Mouse (Mus musculus) liver, embryonic 16.5 days (tissue): ENCODE results near the gene Frat2. TPM values are rescaled to one million over a fixed set of nuclear protein-coding genes. Genes with fewer than 3 reads are reported as not detected.
A peak's percentile ranks its signal among the peaks of the same experiment; 100 is the strongest.

Source experiments
- ATAC-seq: fragments of 200-750 bp; cut with Nextera tagmentation; 2 replicates; pipeline ENCODE4 v1.8.0; 2017; ENCODE audit warnings: low read depth, mild to moderate bottlenecking, moderate number of reproducible peaks, moderate library complexity
- H3K27ac ChIP-seq: fragments of 300-500 bp; sonication (generic); 2 replicates; pipeline ENCODE4 v1.5.1; 2014; ENCODE audit warnings: mild to moderate bottlenecking, low read length
- H3K27me3 ChIP-seq: fragments of 300-500 bp; sonication (generic); 2 replicates; pipeline ENCODE4 v1.6.1; 2014; ENCODE audit warnings: low read depth, low read length, mixed read lengths; ENCODE audit not compliant: control insufficient read depth, insufficient read depth
- H3K36me3 ChIP-seq: fragments of 300-500 bp; sonication (generic); 2 replicates; pipeline ENCODE4 v1.6.1; 2014; ENCODE audit warnings: mild to moderate bottlenecking; ENCODE audit not compliant: control insufficient read depth, insufficient read depth
- H3K4me1 ChIP-seq: fragments of 300-500 bp; sonication (generic); 2 replicates; pipeline ENCODE4 v1.6.1; 2014; ENCODE audit warnings: low read depth, low read length, mixed read lengths; ENCODE audit not compliant: control insufficient read depth
- H3K4me2 ChIP-seq: fragments of 300-500 bp; sonication (generic); 2 replicates; pipeline ENCODE4 v1.6.1; 2014; ENCODE audit warnings: low read depth, low read length, mixed read lengths
- H3K4me3 ChIP-seq: fragments of 300-500 bp; sonication (generic); 2 replicates; pipeline ENCODE4 v1.5.1; 2014; ENCODE audit warnings: low read depth, mild to moderate bottlenecking, low read length
- H3K9ac ChIP-seq: fragments of 300-500 bp; sonication (generic); 2 replicates; pipeline ENCODE4 v1.6.1; 2014; ENCODE audit warnings: low read depth, low read length
- H3K9me3 ChIP-seq: fragments of 300-500 bp; sonication (generic); replicated peaks from 2 replicates; pipeline ENCODE4 v1.6.1; 2016; ENCODE audit warnings: low read length; ENCODE audit not compliant: control insufficient read depth
- WGBS: fragments of 180-500 bp; shearing (Covaris S2); extraction: QIAGEN DNeasy Blood & Tissue Kit; methylation state at CpG from one replicate; pipeline ENCODE4 v1.1.7; 2014; ENCODE audit not compliant: insufficient replicate concordance; 5-methylcytosine and 5-hydroxymethylcytosine counted together
- polyA plus RNA-seq: library from polyadenylated mRNA; unstranded; fragments of >200 nt; fragmentation: Nextera tagmentation; extraction: Ambion mirVana; gene quantifications from 2 replicates; pipeline ENCODE4 v1.2.1, GENCODE M21; 2015

The Frat2 gene
- polyA plus RNA-seq, 1 experiment from 2014 or later, result 2.7 TPM

- Histone ChIP-seq H3K27me3 (no peaks in the 10 kb centered on the region), H3K4me2 (no peak overlapping the region), H3K27ac (no peak overlapping the region), H3K9ac (no peak overlapping the region), H3K4me3 (no peak overlapping the region), H3K9me3 (no peaks in the 10 kb centered on the region), H3K36me3 (no peaks in the 10 kb centered on the region), H3K4me1 (peaks cover 7% of the 10 kb centered on the region)
- 57% methylated on average over 4 of the region's 4 CpGs for WGBS
- ATAC-seq, result no peak
These were observed 29.2 kb downstream of the Frat2 start for GRCm38 (mm10) chr19:41818749-41819148.

GRCm38 (mm10) chr19:41817325-41817724, 30.6 kb downstream of the Frat2 start:
- Histone ChIP-seq H3K27ac (no peak overlapping the region), H3K4me2 (no peak overlapping the region), H3K9ac (no peak overlapping the region), H3K4me1 (peaks cover 14% of the 10 kb centered on the region), H3K36me3 (no peaks in the 10 kb centered on the region), H3K4me3 (no peak overlapping the region), H3K9me3 (no peaks in the 10 kb centered on the region), H3K27me3 (no peaks in the 10 kb centered on the region)
- no peak for ATAC-seq
- 67% methylated on average over 10 of the region's 10 CpGs for WGBS

- Histone ChIP-seq H3K27ac (no peak overlapping the region), H3K4me3 (no peak overlapping the region), H3K36me3 (no peaks in the 10 kb centered on the region), H3K27me3 (no peaks in the 10 kb centered on the region), H3K9me3 (no peaks in the 10 kb centered on the region), H3K9ac (no peak overlapping the region), H3K4me2 (no peak overlapping the region), H3K4me1 (peaks cover 14% of the 10 kb centered on the region)
- ATAC-seq, result no peak
- 58% methylated on average over 5 of the region's 5 CpGs for WGBS
These were observed 31.0 kb downstream of the Frat2 start for GRCm38 (mm10) chr19:41816915-41817314.

DNA sequence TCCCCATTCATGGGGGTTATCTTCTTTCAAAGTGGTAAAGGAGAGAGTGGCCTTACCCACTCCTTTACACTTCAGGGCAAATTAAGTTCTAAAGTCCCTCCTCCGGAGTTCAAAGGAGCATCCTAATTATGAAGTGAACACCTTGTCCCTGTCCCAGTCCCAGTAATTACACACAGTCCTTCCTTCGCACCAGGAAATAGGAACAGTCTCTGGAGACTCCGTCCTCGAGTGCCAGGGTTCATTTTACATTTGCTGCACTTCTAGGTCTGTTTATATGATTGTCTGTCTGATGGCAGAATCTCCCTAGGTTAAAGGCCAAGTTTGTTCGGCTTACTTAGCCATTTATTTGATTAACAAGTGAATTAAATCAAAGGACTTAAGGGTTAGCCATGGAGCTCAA, 31.5 kb downstream of the Frat2 start:
- Histone ChIP-seq H3K4me2 (no peak overlapping the region), H3K9me3 (no peaks in the 10 kb centered on the region), H3K4me3 (no peak overlapping the region), H3K27ac (no peak overlapping the region), H3K9ac (no peak overlapping the region), H3K27me3 (no peaks in the 10 kb centered on the region), H3K36me3 (no peaks in the 10 kb centered on the region), H3K4me1 (peaks cover 14% of the 10 kb centered on the region)
- no peak for ATAC-seq
- 64% methylated on average over 5 of the region's 5 CpGs for WGBS

- peaks cover 19% of the 10 kb centered on the region for H3K4me1 ChIP-seq
- ATAC-seq, result peak; percentile 55; the same call in 1 of the 2 replicates
- H3K27me3 ChIP-seq, result no peaks in the 10 kb centered on the region
- no peak overlapping the region for H3K4me2 ChIP-seq
- H3K4me3 ChIP-seq, result no peak overlapping the region
- H3K27ac ChIP-seq, result no peak overlapping the region
- no peaks in the 10 kb centered on the region for H3K9me3 ChIP-seq
- no peaks in the 10 kb centered on the region for H3K36me3 ChIP-seq
- WGBS, result 54% methylated on average over 4 of the region's 4 CpGs
- no peak overlapping the region for H3K9ac ChIP-seq
These were observed 34.6 kb downstream of the Frat2 start for GRCm38 (mm10) chr19:41813374-41813773.

DNA sequence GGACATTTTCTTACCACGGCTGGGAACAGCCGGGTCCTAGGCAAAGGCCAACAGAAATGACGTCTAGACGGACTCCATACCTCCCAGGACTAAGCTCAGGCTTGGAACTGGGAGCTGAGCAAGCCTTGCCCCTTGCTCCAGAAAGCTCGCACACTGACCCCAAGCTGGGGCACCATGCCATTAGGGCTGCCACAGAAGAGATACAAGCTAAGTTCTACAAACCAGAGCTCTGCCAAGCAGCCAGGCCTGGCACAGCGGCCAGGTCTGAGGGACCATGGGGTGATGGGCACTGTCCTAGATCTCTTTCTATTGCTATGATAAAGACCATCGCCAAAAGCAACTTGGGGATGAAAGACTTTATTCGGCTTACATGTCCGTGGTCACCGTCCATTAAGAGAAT, 35.4 kb downstream of the Frat2 start:
- Histone ChIP-seq H3K36me3 (no peaks in the 10 kb centered on the region), H3K9ac (no peak overlapping the region), H3K27me3 (no peaks in the 10 kb centered on the region), H3K4me2 (no peak overlapping the region), H3K4me1 (peaks cover 27% of the 10 kb centered on the region), H3K27ac (no peak overlapping the region), H3K4me3 (no peak overlapping the region), H3K9me3 (no peaks in the 10 kb centered on the region)
- 84% methylated on average over 10 of the region's 10 CpGs for WGBS
- ATAC-seq, result no peak

DNA sequence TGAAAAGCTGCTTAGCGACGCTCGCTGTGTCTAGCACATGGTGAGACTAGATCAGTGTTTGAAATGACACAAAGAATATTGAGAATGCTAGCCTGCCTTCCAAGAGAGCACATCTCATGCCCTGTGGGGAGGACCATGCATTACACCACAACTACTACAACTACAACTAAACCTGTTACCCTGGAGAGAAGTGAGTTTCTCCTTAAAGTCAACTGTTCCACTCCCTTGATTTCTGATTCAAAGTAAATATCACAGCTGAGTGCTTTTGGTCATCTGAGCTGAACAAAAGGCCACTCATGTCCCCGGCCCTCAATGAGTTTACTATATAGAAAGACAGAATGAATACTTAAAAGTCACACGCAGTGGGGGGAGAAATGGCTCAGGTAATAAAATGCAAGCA, 37.9 kb downstream of the Frat2 start:
- Histone ChIP-seq H3K27ac (no peak overlapping the region), H3K9me3 (0 out of 2 replicates have a peak, but pooled peaks cover 2% of the 10 kb centered on the region), H3K36me3 (no peaks in the 10 kb centered on the region), H3K4me2 (no peak overlapping the region), H3K4me1 (peaks cover 32% of the 10 kb centered on the region), H3K4me3 (no peak overlapping the region), H3K27me3 (no peaks in the 10 kb centered on the region), H3K9ac (no peak overlapping the region)
- 88% methylated on average over 5 of the region's 5 CpGs for WGBS
- ATAC-seq, result no peak

DNA sequence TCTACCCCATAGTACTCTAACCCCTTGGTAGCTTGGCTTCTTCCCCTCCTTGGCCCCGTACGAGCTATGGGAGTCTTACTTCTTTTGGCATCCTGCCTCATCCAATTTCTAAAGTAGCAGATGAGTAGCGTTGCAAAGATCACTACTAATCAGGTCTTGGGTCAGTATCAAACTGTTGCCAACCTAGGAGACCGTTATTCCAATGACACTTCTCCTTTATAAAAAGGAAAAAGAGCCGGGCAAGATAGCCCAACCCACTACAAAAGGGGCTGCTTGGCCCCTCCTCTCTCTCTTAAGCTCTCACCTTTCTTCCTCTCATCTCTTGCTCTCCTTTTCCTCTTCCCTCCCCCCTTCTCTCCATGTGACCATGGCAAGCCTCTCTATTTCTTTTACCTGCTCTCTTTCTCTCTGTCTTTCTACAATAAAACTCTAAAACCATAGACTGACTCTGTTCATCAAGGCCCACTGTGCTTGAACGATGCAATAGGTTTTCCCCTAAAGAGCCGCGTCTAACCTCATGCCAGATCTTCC, 39.8 kb downstream of the Frat2 start:
- Histone ChIP-seq H3K4me3 (no peak overlapping the region), H3K4me2 (peak overlapping the region; percentile 45; the same call in 1 of the 2 replicates), H3K4me1 (peaks cover 31% of the 10 kb centered on the region), H3K27ac (peak overlapping the region; percentile 39), H3K9ac (peak overlapping the region; percentile 10; the same call in 1 of the 2 replicates), H3K36me3 (no peaks in the 10 kb centered on the region), H3K27me3 (no peaks in the 10 kb centered on the region), H3K9me3 (0 out of 2 replicates have a peak, but pooled peaks cover 2% of the 10 kb centered on the region)
- WGBS, result 62% methylated on average over 8 of the region's 8 CpGs
- peak; percentile 12; the same call in 1 of the 2 replicates for ATAC-seq

DNA sequence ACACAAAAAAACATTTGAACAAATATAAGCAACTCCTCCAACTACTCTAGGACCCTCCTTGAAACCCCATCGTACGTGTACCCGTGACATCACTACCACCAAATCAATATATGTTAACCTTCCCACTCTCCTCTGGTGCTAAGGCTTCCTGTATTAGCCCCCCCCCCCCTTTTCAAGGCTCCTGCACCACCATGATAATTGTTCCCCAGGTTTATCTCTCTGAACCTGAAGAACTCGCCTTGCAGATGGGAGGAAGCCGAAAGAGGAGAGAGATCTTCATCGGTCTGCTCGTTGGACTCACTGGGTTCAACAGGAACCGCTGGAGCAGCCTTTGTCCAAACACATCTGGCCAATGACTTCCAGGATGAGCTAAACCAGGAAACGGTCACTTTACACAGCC, 40.4 kb downstream of the Frat2 start:
- H3K27ac ChIP-seq, result peak overlapping the region; percentile 39
- 24% methylated on average over 9 of the region's 9 CpGs for WGBS
- H3K9ac ChIP-seq, result peak overlapping the region; percentile 10; the same call in 1 of the 2 replicates
- H3K4me3 ChIP-seq, result no peak overlapping the region
- no peaks in the 10 kb centered on the region for H3K27me3 ChIP-seq
- H3K4me2 ChIP-seq, result peak overlapping the region; percentile 45
- peak; percentile 85 for ATAC-seq
- 0 out of 2 replicates have a peak, but pooled peaks cover 2% of the 10 kb centered on the region for H3K9me3 ChIP-seq
- peaks cover 30% of the 10 kb centered on the region for H3K4me1 ChIP-seq
- no peaks in the 10 kb centered on the region for H3K36me3 ChIP-seq
